Mouse (Mus musculus) urinary bladder, postnatal 14 days (tissue): ENCODE measurements around the gene Tmem121b.
A peak's percentile ranks its signal among the peaks of the same experiment; 100 is the strongest.

Source experiments
- DNase-seq: peaks from one replicate; pipeline ENCODE4 v3.0.0; 2021; ENCODE audit warnings: low spot score

The Tmem121b gene

DNA sequence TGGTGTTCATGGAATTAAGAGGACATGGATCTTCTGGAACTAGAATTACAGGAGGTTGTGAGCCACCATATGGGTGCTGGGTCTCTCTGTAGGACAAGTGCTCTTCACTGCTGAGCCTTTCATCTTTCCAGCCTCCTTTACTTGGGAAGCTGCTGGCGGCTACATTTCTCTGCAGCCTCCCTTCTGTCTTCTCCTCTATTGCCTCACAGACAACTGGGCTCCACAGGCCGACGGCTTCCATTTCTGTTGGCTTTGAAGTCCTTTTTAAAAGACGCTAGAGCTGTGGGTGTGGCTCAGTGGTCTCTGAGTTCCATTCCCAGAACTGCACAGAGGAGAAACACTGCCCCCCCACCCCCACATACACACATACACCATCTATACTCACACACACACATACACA lies 28.2 kb downstream of the Tmem121b start:
- DNase-seq, result no peak

DNA sequence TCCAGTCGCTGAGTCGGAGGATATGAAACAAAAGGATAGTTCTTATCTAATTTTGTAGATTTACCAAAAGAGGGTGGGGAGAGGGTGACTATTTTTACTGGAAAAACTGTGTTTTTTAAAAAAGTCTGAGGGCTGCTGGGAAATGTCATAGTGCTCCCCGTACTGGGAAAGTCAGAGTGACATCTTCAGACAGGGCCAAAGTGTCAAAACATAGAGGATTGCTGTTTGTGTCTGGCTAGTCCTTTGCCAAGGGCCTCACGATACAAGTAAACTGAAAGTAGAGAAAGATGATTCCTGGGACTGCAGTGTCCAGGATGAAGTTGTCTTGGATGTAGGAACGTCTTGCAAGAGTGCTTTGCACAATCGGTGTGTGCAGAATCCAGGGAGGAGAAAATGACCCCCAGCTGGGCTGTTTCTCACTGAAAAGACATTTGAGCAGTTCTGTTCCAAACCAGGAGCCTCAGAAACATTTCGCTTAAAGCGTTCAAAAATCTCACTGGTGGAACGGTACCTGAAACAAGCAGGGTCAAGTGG lies 29.1 kb downstream of the Tmem121b start:
- DNase-seq, result no peak

DNA sequence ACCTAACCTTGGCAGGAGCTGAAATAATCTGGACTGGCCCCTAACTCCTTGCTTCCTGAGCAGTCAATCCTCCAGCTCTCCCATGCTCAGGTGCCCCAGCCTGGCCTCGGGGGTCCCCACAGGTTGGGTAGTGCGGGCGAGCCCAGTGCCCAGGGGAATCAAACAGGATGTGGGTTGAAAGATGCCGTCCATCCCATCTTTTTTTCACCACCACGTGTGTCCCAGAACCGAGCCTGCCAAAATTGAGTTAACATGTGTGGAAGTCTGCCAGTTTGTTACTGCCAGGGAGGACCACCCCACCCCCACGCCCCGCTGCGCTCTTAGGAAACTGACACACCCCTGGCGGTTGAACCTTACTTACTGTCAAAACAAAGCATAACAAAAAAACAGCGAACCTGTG lies 29.7 kb downstream of the Tmem121b start:
- no peak for DNase-seq

DNA sequence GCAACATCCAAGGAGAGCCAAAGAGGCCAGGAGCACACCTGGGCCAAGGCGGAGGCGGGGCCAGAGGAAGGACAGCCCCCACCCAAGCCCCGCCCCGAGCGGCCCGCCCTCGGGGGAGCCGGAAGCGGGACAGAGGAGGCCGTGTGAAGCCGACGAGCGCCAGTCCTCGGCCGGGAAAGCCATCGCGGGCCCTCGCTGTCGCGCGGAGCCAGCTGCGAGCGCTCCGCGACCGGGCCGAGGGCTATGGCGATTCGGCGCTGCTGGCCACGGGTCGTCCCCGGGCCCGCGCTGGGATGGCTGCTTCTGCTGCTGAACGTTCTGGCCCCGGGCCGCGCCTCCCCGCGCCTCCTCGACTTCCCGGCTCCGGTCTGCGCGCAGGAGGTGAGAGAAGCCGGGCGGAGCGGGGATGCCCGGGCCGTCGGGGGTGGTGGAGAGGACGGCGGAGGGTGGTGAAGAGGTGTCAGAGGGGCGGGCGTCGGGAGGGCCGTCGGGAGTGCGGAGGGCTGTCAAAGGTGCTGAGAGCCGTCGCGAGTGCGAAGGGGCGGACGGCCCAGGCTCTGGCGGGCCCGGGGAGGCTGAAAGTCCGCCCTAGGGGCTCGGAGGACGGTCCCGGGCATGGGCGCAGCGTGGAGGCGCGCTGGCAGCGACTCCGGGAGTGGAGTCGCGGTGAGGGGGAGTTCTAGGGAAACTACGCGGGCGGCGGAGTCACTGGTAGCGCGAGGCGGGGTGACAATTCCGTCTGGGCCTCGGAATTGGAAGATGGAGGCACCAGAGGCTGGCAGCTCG lies 30.3 kb downstream of the Tmem121b start, which contains the start of gene Il17ra:
Il17ra (plus strand) TSS at position 162 of the 786 bp plus-strand sequence.
- DNase-seq, result peak; percentile 83

DNA sequence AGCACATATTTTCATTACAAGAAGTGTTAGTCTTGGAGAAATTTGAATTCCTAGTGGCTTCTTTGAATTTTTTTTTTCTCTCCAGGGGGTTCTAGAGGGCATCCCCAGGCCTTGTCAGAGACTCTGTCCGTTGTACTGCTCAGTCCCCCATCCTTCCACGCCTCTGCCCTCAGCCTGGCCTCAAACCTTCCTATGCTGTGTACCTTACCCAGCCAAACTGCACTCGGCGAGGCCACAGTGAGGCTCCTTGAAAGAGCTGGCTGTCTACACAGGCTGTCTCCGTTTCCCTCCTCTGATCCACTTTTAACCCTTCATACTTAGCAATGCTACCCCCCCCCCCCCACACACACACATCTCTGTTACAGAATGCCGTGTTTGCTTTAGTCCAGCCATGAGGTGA lies 31.4 kb downstream of the Tmem121b start:
- DNase-seq, result no peak

GRCm38 (mm10) chr6:120461217-120461616 lies 32.4 kb downstream of the Tmem121b start:
- no peak for DNase-seq

GRCm38 (mm10) chr6:120457751-120458150 lies 35.9 kb downstream of the Tmem121b start:
- DNase-seq, result no peak

DNA sequence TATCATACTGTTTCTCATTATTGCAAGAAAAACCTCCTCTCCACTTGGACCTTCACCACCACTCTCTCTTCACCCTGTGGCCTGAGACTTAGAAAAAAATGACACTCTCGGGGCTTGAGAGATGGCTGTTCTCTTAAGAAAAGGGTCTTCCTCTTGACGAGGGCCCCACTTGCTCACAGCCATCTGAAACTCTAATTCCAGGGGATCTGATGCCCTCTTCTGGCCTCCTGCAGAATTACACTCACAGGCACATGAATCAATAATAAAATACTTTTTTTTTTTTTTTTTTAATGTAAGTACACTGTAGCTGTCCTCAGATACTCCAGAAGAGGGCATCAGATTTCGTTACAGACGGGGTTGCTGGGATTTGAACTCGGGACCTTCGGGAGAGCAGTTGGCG lies 36.5 kb downstream of the Tmem121b start:
- no peak for DNase-seq

DNA sequence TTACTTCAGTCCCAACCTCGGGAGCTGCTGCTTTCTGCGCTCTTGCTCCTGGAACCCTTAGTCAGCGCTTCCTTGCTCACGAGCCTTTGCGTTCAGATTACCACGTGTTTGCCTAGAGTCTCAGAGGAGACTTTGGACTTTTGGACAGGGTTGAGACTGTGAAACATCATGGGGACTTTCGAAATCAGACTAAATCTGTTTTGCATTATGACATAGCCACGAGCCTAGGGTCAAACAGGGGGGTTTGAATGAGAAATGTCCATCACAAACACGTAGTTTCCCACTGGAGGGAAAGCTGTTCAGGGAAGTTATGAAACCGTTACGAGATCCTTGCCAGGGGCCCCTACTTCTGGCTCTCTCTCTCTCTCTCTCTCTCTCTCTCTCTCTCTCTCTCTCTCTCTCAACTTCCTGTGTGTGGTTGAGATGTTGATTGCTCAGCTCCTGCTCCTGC lies 39.0 kb downstream of the Tmem121b start:
- DNase-seq, result no peak

DNA sequence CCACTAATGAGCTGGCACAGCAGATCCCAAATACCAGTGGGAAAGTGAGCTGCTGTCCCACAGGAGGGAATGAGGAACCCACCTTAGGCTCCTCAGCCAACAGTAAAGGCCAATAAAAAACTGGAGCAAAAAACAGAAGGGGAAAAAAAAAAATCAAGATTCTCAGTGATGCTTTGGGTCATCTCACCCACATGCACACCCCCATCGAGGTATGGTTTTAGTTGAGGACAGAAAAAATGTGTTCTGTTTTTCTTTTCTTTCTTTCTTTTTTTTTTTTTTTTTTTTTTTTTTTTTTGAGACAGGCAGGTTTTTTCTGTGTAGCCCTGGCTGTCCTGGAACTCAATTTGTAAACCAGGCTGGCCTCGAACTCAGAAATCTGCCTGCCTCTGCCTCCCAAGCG lies 40.1 kb downstream of the Tmem121b start:
- DNase-seq, result no peak

GRCm38 (mm10) chr6:120453103-120453445 lies 40.5 kb downstream of the Tmem121b start:
- DNase-seq, result no peak

GRCm38 (mm10) chr6:120452384-120453102 lies 41.1 kb downstream of the Tmem121b start:
- DNase-seq, result no peak

- no peak for DNase-seq
Observed at GRCm38 (mm10) chr6:120450208-120450607, 43.4 kb downstream of the Tmem121b start.

DNA sequence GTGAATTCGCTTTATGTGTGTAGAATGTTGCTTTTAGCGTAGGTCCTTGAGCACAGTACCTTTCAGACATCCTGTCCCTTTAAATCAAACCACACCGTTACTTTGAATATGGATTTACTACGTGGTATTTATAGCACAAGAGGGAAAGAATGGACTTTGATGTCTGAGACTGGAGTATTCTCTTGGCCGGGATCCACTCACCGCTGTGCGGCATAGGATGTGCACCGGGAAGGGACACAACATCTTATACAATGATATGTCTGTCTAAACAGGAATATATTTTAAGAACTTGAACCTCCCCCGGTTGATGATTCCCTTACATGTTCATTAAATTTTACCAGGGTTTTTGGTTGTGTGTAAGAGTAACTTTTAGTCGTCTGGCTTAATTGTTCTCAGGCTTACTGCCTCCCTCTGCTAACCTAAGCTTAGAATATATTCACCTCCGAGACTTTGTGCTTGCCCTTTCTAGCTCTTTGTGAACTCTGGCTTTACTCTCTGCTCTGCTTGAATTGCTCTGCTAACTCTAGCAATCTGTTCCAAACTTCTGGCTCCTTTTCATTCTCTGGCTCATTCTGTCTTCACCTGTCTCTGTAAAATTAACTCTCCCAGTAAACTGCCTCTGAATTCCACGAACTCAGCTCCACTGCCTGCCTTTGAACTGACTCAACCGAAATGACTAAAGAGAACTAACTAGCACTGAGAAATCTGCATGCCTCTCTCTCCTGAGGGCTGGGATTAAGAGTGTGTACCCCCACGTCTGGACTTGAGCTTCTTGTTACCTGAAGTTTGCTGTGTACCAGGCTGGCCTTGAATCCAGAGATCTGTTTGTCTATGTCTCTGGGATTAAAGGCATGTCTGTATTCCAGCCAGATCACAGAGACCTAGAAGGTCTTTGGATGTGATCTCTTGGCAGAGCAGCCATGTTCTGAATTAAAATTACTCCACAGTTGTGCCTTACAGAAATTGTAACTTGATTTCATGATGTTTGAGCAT lies 49.9 kb downstream of the Tmem121b start:
- DNase-seq, result no peak

DNA sequence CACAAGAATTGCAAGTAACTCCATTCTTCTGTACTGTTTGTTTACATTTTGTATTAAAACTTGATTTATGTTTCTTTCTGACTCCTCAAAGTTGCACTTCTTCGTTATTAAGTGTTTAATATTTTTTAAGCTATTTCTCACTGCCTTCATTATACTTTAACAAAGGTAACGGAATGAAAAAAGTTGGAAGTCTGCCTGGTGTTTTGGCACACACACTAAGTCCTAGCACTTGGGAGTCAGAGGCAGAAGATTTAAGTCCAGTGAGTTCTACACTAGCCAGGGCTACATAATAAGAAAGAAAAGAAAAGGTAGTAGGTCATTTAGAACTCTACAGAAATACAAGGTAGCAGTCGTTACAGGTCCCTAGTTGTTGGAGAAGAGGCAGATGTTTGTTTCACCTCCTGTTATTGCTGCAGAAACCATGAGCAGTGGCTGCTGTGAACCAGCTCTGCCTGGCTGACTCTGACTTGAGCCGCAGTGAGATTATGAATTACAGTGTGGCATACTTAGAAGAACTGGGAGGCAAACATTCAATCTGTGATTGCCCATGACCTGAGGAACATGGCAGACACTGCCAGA lies 51.3 kb downstream of the Tmem121b start:
- no peak for DNase-seq
